Mouse (Mus musculus) embryonic fibroblast, embryonic 13.5 days (primary cell): ENCODE data around the gene Itga4. TPM values are rescaled to one million over a fixed set of nuclear protein-coding genes. Genes with fewer than 3 reads are reported as not detected.

Source experiments
- H3K27ac ChIP-seq: 2 replicates; pipeline ENCODE4 v1.5.1; 2012; ENCODE audit warnings: low read length, control low read depth, inconsistent platforms; ENCODE audit not compliant: insufficient read depth
- H3K4me1 ChIP-seq: 2 replicates; pipeline ENCODE4 v1.6.1; 2011; ENCODE audit warnings: low read length; ENCODE audit not compliant: control insufficient read depth, insufficient read depth
- H3K4me3 ChIP-seq: 2 replicates; pipeline ENCODE4 v1.5.1; 2011; ENCODE audit warnings: mild to moderate bottlenecking, control low read depth, low read length; ENCODE audit not compliant: insufficient read depth
- CTCF ChIP-seq: IDR thresholded peaks from 2 replicates; pipeline ENCODE4 v1.5.1; 2011; ENCODE audit warnings: mild to moderate bottlenecking, control low read depth, low read length, moderate library complexity, borderline replicate concordance; ENCODE audit not compliant: insufficient read depth
- POLR2A ChIP-seq: IDR thresholded peaks from 2 replicates; pipeline ENCODE4 v1.6.1; 2011; ENCODE audit warnings: low read depth, mild to moderate bottlenecking, control low read depth, low read length, moderate library complexity
- polyA plus RNA-seq: library from polyadenylated mRNA; stranded (reverse); fragments of >200 nt; gene quantifications from 2 replicates; pipeline ENCODE4 v1.2.4, GENCODE M21; 2011; ENCODE audit warnings: low read depth; ENCODE audit not compliant: missing spikeins, insufficient read length

Gene Itga4
- polyA plus RNA-seq, 1 experiment: 11.1 TPM

GRCm38 (mm10) chr2:79369905-79370304, 114.7 kb downstream of the Itga4 start:
- TF ChIP-seq CTCF (no peak), POLR2A (no peak)
- Histone ChIP-seq H3K4me3 (no peak overlapping the region), H3K27ac (no peak overlapping the region), H3K4me1 (no peaks in the 10 kb centered on the region)

- Histone ChIP-seq H3K4me1 (no peaks in the 10 kb centered on the region), H3K4me3 (no peak overlapping the region), H3K27ac (no peak overlapping the region)
- TF ChIP-seq CTCF (no peak), POLR2A (no peak)
Observed at GRCm38 (mm10) chr2:79370711-79371312, 115.6 kb downstream of the Itga4 start.

GRCm38 (mm10) chr2:79371326-79372153, 116.3 kb downstream of the Itga4 start:
- no peak for TF ChIP-seq CTCF
- no peak for TF ChIP-seq POLR2A
- H3K4me1 ChIP-seq: no peaks in the 10 kb centered on the region
- H3K27ac ChIP-seq: no peak overlapping the region
- H3K4me3 ChIP-seq: no peak overlapping the region

GRCm38 (mm10) chr2:79372154-79372467, 116.9 kb downstream of the Itga4 start:
- Histone ChIP-seq H3K4me3 (no peak overlapping the region), H3K4me1 (no peaks in the 10 kb centered on the region), H3K27ac (no peak overlapping the region)
- TF ChIP-seq POLR2A: no peak
- no peak for TF ChIP-seq CTCF

- TF ChIP-seq POLR2A: no peak
- TF ChIP-seq CTCF: peak; percentile 63
- Histone ChIP-seq H3K27ac (no peak overlapping the region), H3K4me1 (no peaks in the 10 kb centered on the region), H3K4me3 (no peak overlapping the region)
Observed at GRCm38 (mm10) chr2:79372486-79373200, 117.4 kb downstream of the Itga4 start.

GRCm38 (mm10) chr2:79378346-79379086, 123.3 kb downstream of the Itga4 start:
- Histone ChIP-seq H3K4me3 (no peak overlapping the region), H3K4me1 (no peaks in the 10 kb centered on the region), H3K27ac (no peak overlapping the region)
- no peak for TF ChIP-seq CTCF
- TF ChIP-seq POLR2A: no peak

- H3K4me1 ChIP-seq: no peaks in the 10 kb centered on the region
- TF ChIP-seq CTCF: no peak
- TF ChIP-seq POLR2A: no peak
- no peak overlapping the region for H3K27ac ChIP-seq
- no peak overlapping the region for H3K4me3 ChIP-seq
Observed at GRCm38 (mm10) chr2:79379087-79380041, 124.1 kb downstream of the Itga4 start.

Other genes starting within 250 kb of the Itga4 start
- gene Neurod1, start 201.3 kb downstream of the Itga4 start, polyA plus RNA-seq: not detected in 2 replicates
- 0.99 and 2.2 TPM in 2 replicates for gene Cerkl, start 201.4 kb downstream of the Itga4 start, polyA plus RNA-seq